Mouse (Mus musculus): Measurements from ENCODE around the gene Nolc1. TPM values are rescaled to one million over a fixed set of nuclear protein-coding genes. Genes with fewer than 3 reads are reported as not detected.

Gene Nolc1
- polyA plus RNA-seq, 1 experiment from 2014 or later = 22.2 TPM

- TF ChIP-seq CTCF (IDR thresholded peaks at IDR 0.05; ENCODE audit: low read depth) = no peak
These were observed 38.3 kb upstream of the Nolc1 start for GRCm38 (mm10) chr19:46037243-46037924.

GRCm38 (mm10) chr19:46037925-46038850 lies 37.5 kb upstream of the Nolc1 start:
- WGBS = 6% methylated on average over 13 of the region's 13 CpGs
- no peak overlapping the region for H3K27ac ChIP-seq (ENCODE audit: low read depth, low read length)

More at GRCm38 (mm10) chr19:46037243-46037924, 38.3 kb upstream of the Nolc1 start:
- H3K27me3 ChIP-seq (replicated peaks; ENCODE audit: control insufficient read depth, insufficient read depth, low read length) = no peaks in the 10 kb centered on the region
- ATAC-seq = no peak
- H3K4me2 ChIP-seq (replicated peaks; ENCODE audit: low read depth) = peak overlapping the region; percentile 81
- peak overlapping the region; percentile 55; the same call in 1 of the 2 replicates for H3K4me3 ChIP-seq (ENCODE audit: low read depth, low read length)
- peak overlapping the region; percentile 83 for H3K9ac ChIP-seq (ENCODE audit: low read depth, low read length)
- no peaks in the 10 kb centered on the region for H3K9me3 ChIP-seq (ENCODE audit: control insufficient read depth)
- no peak overlapping the region for H3K27ac ChIP-seq (ENCODE audit: low read depth, low read length)
- H3K36me3 ChIP-seq (ENCODE audit: control insufficient read depth, insufficient read depth) = peaks cover 40% of the 10 kb centered on the region
- 12% methylated on average over 6 of the region's 6 CpGs for WGBS
- peaks cover 18% of the 10 kb centered on the region for H3K4me1 ChIP-seq (replicated peaks; ENCODE audit: control insufficient read depth, insufficient read depth, low read length)

GRCm38 (mm10) chr19:46038851-46039260 lies 36.8 kb upstream of the Nolc1 start:
- WGBS = 0% methylated on average over 11 of the region's 17 CpGs
- Histone ChIP-seq H3K4me1 (replicated peaks; ENCODE audit: control insufficient read depth, insufficient read depth, low read length) (peaks cover 20% of the 10 kb centered on the region), H3K4me3 (ENCODE audit: low read depth, low read length) (peak overlapping the region; percentile 55), H3K9me3 (ENCODE audit: control insufficient read depth) (no peaks in the 10 kb centered on the region), H3K27me3 (replicated peaks; ENCODE audit: control insufficient read depth, insufficient read depth, low read length) (no peaks in the 10 kb centered on the region), H3K27ac (ENCODE audit: low read depth, low read length) (peak overlapping the region; percentile 79), H3K4me2 (replicated peaks; ENCODE audit: low read depth) (peak overlapping the region; percentile 81), H3K36me3 (ENCODE audit: control insufficient read depth, insufficient read depth) (peaks cover 27% of the 10 kb centered on the region), H3K9ac (ENCODE audit: low read depth, low read length) (peak overlapping the region; percentile 83)
- ATAC-seq = peak; percentile 14; the same call in 1 of the 2 replicates
- TF ChIP-seq CTCF (IDR thresholded peaks at IDR 0.05; ENCODE audit: low read depth) = no peak

More at GRCm38 (mm10) chr19:46037925-46038850, 37.5 kb upstream of the Nolc1 start:
- no peak for TF ChIP-seq CTCF (IDR thresholded peaks at IDR 0.05; ENCODE audit: low read depth)
- H3K36me3 ChIP-seq (ENCODE audit: control insufficient read depth, insufficient read depth) = peaks cover 33% of the 10 kb centered on the region
- no peaks in the 10 kb centered on the region for H3K9me3 ChIP-seq (ENCODE audit: control insufficient read depth)
- H3K4me1 ChIP-seq (replicated peaks; ENCODE audit: control insufficient read depth, insufficient read depth, low read length) = peaks cover 20% of the 10 kb centered on the region
- H3K4me3 ChIP-seq (ENCODE audit: low read depth, low read length) = peak overlapping the region; percentile 55
- ATAC-seq = no peak
- peak overlapping the region; percentile 81 for H3K4me2 ChIP-seq (replicated peaks; ENCODE audit: low read depth)
- no peaks in the 10 kb centered on the region for H3K27me3 ChIP-seq (replicated peaks; ENCODE audit: control insufficient read depth, insufficient read depth, low read length)
- H3K9ac ChIP-seq (ENCODE audit: low read depth, low read length) = peak overlapping the region; percentile 83

- ATAC-seq = peak; percentile 82
- Histone ChIP-seq H3K27ac (ENCODE audit: low read depth, low read length) (peak overlapping the region; percentile 79), H3K27me3 (replicated peaks; ENCODE audit: control insufficient read depth, insufficient read depth, low read length) (no peaks in the 10 kb centered on the region), H3K36me3 (ENCODE audit: control insufficient read depth, insufficient read depth) (peaks cover 21% of the 10 kb centered on the region), H3K9ac (ENCODE audit: low read depth, low read length) (peak overlapping the region; percentile 83), H3K4me3 (ENCODE audit: low read depth, low read length) (peak overlapping the region; percentile 55), H3K4me1 (replicated peaks; ENCODE audit: control insufficient read depth, insufficient read depth, low read length) (peaks cover 20% of the 10 kb centered on the region), H3K9me3 (ENCODE audit: control insufficient read depth) (no peaks in the 10 kb centered on the region), H3K4me2 (replicated peaks; ENCODE audit: low read depth) (peak overlapping the region; percentile 81)
- under 1% methylated on average over 25 of the region's 30 CpGs for WGBS
- no peak for TF ChIP-seq CTCF (IDR thresholded peaks at IDR 0.05; ENCODE audit: low read depth)
These were observed 36.2 kb upstream of the Nolc1 start for GRCm38 (mm10) chr19:46039478-46039877.

GRCm38 (mm10) chr19:46040149-46040902 lies 35.3 kb upstream of the Nolc1 start:
- TF ChIP-seq CTCF (IDR thresholded peaks at IDR 0.05; ENCODE audit: low read depth) = no peak
- Histone ChIP-seq H3K27me3 (replicated peaks; ENCODE audit: control insufficient read depth, insufficient read depth, low read length) (no peaks in the 10 kb centered on the region), H3K9ac (ENCODE audit: low read depth, low read length) (0 out of 2 replicates have a peak overlapping the region, but pooled peaks have one; percentile 0), H3K36me3 (ENCODE audit: control insufficient read depth, insufficient read depth) (peaks cover 13% of the 10 kb centered on the region), H3K4me1 (replicated peaks; ENCODE audit: control insufficient read depth, insufficient read depth, low read length) (peaks cover 20% of the 10 kb centered on the region), H3K4me2 (replicated peaks; ENCODE audit: low read depth) (peak overlapping the region; percentile 81), H3K9me3 (ENCODE audit: control insufficient read depth) (no peaks in the 10 kb centered on the region), H3K27ac (ENCODE audit: low read depth, low read length) (peak overlapping the region; percentile 79), H3K4me3 (ENCODE audit: low read depth, low read length) (peak overlapping the region; percentile 55; the same call in 1 of the 2 replicates)
- 44% methylated on average over 14 of the region's 14 CpGs for WGBS
- no peak for ATAC-seq
